Mouse (Mus musculus): ENCODE data around the gene Otog. TPM values are rescaled to one million over a fixed set of nuclear protein-coding genes. Genes with fewer than 3 reads are reported as not detected.

The Otog gene
- total RNA-seq, 2 experiments from 2014 or later, result 0.32 to 0.43 TPM

DNA sequence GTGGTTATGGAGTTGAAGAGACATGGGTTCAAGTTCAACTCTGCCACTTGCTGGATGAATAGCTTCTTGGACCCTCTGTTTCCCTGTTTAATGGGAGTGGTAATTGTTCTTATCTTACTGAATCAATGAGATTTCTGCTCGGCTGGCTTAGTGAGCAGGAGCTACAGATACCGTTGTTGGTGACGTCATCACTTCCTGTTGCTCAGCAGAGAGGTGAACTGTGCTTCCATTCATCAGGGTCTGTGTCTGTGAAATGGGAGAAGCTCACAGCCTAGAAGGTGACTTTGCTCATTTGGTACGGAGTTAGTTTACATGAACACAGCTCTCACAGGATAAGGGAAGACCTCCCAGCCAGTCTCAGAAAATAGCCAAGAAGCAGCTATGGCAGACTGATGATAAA lies 113.1 kb downstream of the Otog start:
- DNase-seq (ENCODE audit: low spot score), result no peak

Other genes with a start within 250 kb of the Otog start
- under 1 TPM in 1 of 2 experiments, not detected in 1; 0.17 TPM for gene Abcc6, start 210.7 kb upstream of the Otog start, total RNA-seq (2021)
- 10 to 100 TPM; 81.7 to 91.1 TPM for gene Nomo1, start 207.3 kb upstream of the Otog start, total RNA-seq (2021)
- gene Kcnj11, start 140.2 kb upstream of the Otog start, total RNA-seq (2021), result 100 to 1,000 TPM; 121 to 133 TPM
- 1 to 10 TPM; 3.3 to 5.9 TPM for gene Abcc8, start 61.0 kb upstream of the Otog start, total RNA-seq (2021)
- 10 to 100 TPM in 1 of 2 experiments, 1 to 10 TPM in 1; 9.5 to 11.0 TPM for gene Ush1c, start 2.5 kb upstream of the Otog start, total RNA-seq (2021)
- gene Myod1, start 135.5 kb downstream of the Otog start, total RNA-seq (2021), result 10 to 100 TPM; 14.9 to 15.5 TPM
- gene Kcnc1, start 155.5 kb downstream of the Otog start, total RNA-seq (2021), result 10 to 100 TPM; 59.0 to 67.2 TPM